Mouse (Mus musculus) heart, postnatal 14 days (tissue): ENCODE measurements at regions not wholly inside any gene's neighbourhood (a gene's known extent, or its start where the extent isn't known, plus 50 kb on each side); places are given as distances from the start of the nearest gene placed in this dataset.

Experiments
- DNase-seq, 2 experiments: peaks; one replicate each; pipeline ENCODE4 v3.0.0; 2021 to 2022
- intact Hi-C: fragments of 180-260 bp; cut with DNase I; formaldehyde crosslinking; loops from one replicate; pipeline ENCODE4 v1.15.1; 2025

DNA sequence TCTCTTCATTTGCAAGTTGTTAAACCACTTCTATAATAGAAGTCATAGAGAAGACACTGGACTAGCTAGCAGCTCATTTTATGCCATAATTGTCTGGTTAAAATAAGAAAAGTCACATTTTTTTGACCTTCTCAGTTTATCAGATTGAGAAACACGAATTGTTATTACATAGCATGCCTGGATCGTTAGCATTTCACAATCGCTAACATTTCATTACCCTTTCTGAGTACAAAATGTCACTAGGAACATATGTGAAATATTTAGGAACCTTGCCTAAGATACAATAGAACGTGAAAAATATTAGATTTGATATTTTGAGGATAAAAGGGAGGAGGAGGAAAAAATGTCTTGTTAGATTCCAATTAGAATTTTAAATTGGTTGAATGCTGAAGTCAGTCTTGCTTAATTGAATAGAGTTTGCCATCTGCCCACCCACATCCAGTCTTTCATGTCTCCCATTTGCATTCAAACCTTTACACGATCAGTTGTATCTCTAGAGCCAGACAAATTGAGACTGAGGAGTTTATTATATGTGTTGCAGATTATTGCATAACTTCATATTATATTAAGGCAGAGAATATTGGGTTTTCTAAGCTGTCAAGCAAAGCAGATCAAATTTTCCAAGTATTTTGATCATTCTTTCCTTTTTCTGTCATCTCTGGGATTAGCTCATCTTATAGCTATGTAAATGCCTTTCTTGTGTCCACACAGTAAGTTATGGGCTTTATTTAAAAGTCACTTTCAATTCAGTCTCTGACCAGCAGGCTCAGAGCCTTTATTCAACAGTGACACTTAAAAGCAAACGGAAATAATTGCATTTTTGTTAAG lies 69.4 kb upstream of the Fn1 start:
- DNase-seq = no peak
- intact Hi-C loops = no loop called here
